Mouse (Mus musculus): ENCODE measurements around the gene Ncapd2. TPM values are rescaled to one million over a fixed set of nuclear protein-coding genes. Genes with fewer than 3 reads are reported as not detected.

The Ncapd2 gene
- 44.6 to 67.4 TPM (median 48.7 TPM) in 4 replicates for total RNA-seq (2023; ENCODE audit: inconsistent age)

GRCm38 (mm10) chr6:125191332-125192015 lies at the start of gene Ncapd2, which contains the start of gene Mrpl51:
TSS of gene Ncapd2 (minus strand) at chr6:125191701.
TSS of gene Mrpl51 (plus strand) at chr6:125191801.

DNA sequence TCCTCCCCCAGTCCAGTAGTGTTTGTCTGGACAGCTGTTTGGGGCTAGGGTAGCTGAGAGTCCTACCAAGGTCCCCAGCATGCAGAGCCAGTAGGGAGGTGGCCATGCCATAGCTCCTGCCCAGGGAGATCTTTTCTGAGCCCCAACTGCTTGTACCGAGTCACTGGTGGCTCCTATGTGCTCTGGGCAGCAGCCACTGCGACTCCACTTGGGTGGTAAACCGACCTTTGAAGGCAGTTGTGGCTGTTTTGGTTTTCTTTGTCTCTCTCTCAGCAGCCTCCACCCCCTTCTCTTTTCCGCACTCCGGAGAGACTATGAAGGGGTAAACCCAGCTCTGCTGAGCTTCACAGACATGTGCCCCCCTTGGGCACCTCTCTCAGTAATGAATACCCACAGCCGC lies 45.3 kb upstream of the Ncapd2 start, which contains the start of gene Cd27:
Gene Cd27 (minus strand): TSS at position 229 of the 400 bp plus-strand sequence.

GRCm38 (mm10) chr6:125231117-125232044 lies 39.9 kb upstream of the Ncapd2 start, which contains the start of gene Tapbpl:
TSS of gene Tapbpl (minus strand) at chr6:125231860.

GRCm38 (mm10) chr6:125215148-125215954 lies 23.9 kb upstream of the Ncapd2 start, which contains the start of gene Vamp1:
TSS of gene Vamp1 (plus strand) at chr6:125215551.

GRCm38 (mm10) chr6:125166051-125166751 lies 25.3 kb downstream of the Ncapd2 start, which contains the start of gene Gapdh:
TSS of gene Gapdh (minus strand) at chr6:125166467.

DNA sequence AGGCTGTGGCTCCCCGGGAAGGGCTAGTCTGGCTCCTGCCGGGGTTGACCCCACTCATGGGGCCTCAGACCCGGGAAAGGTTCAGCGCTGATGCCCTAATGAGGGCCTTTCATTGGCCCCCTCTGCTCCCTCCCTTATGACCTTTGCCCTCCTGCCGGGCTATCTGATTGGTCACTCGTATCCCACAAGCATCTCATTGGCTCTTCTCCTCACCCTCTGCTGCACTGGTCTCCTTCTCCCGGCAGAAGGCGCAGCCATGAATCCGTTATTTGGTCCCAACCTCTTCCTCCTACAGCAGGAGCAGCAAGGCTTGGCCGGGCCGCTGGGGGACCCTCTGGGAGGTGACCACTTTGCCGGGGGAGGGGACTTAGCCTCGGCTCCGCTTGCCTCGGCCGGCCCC lies 46.5 kb downstream of the Ncapd2 start, which contains the start of gene Iffo1:
Gene Iffo1 (plus strand): TSS at position 241 of the 400 bp plus-strand sequence.

DNA sequence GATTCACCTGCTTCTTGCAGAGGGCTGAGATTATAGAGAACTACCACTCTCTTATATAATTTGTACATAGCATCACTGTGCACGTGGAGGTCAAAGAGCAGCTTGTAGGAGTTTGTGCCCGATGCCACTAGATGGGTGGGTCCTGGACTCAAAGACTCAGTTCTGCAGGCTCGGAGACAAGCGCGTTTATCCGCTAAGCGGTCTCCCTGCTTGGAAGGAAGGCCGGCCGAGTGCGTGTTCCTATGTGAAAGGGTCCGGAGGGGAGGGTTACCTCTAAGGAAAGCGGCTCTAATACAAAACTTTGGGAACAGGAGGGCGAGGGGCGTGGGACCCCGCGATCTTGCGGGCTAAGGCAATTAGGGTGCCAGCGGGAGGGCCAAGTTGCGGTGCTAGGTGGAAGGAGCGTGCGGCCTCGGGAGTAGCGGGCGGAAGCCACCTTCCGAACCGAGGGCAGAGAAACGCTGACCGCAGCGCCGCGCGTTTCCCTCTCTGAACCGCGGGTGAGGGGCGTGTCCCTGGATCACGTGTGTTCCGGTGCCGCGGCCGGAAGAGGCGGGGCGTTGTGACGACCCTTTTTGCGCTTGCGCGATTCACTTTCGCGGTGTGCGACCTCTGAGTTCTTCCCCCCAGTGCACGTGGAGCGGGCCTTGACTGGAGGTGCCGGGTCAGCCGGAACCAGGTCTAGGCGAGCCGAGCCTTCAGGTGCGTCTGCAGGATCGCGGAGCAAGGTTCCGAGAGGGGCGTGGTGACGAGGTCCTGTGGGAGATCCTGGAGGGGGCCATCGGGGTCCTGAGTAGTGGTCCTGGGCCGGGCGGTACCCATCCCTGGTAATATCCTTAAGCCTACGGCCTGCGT lies 60.0 kb downstream of the Ncapd2 start, which contains the start of gene Nop2:
Gene Nop2 (plus strand): TSS at position 608 of the 855 bp plus-strand sequence.

Other genes with a start within 250 kb of the Ncapd2 start
- 51.9 to 60.4 TPM (median 54.0 TPM) in 4 replicates for gene Cops7a, start 226.2 kb downstream of the Ncapd2 start, total RNA-seq (2023; ENCODE audit: inconsistent age)
- 0.22 to 0.58 TPM (median 0.24 TPM) in 3 of 4 replicates, not detected in the other for gene Pianp, start 195.0 kb downstream of the Ncapd2 start, total RNA-seq (2023; ENCODE audit: inconsistent age)
- gene Zfp384, start 182.6 kb downstream of the Ncapd2 start, total RNA-seq (2023; ENCODE audit: inconsistent age), result 93.2 to 96.8 TPM (median 95.4 TPM) in 4 replicates
- 78.0 to 92.0 TPM (median 85.9 TPM) in 4 replicates for gene Ing4, start 151.9 kb downstream of the Ncapd2 start, total RNA-seq (2023; ENCODE audit: inconsistent age)
- 11.9 to 20.6 TPM (median 13.3 TPM) in 4 replicates for gene Acrbp, start 142.0 kb downstream of the Ncapd2 start, total RNA-seq (2023; ENCODE audit: inconsistent age)
- 11.6 to 15.7 TPM (median 14.9 TPM) in 4 replicates for gene Lpar5, start 123.8 kb downstream of the Ncapd2 start, total RNA-seq (2023; ENCODE audit: inconsistent age)
- gene Chd4, start 95.7 kb downstream of the Ncapd2 start, total RNA-seq (2023; ENCODE audit: inconsistent age), result 343 to 381 TPM (median 359 TPM) in 4 replicates
- 38.6 to 47.8 TPM (median 40.7 TPM) in 4 replicates for gene Nop2, start 59.8 kb downstream of the Ncapd2 start, total RNA-seq (2023; ENCODE audit: inconsistent age)
- 34.0 to 42.8 TPM (median 41.9 TPM) in 4 replicates for gene Iffo1, start 46.5 kb downstream of the Ncapd2 start, total RNA-seq (2023; ENCODE audit: inconsistent age)
- 423 to 488 TPM (median 460 TPM) in 4 replicates for gene Gapdh, start 25.2 kb downstream of the Ncapd2 start, total RNA-seq (2023; ENCODE audit: inconsistent age)
- gene Mrpl51, start 100 bp upstream of the Ncapd2 start, total RNA-seq (2023; ENCODE audit: inconsistent age), result 30.5 to 36.3 TPM (median 35.7 TPM) in 4 replicates
- gene Vamp1, start 23.9 kb upstream of the Ncapd2 start, total RNA-seq (2023; ENCODE audit: inconsistent age), result 55.4 to 67.5 TPM (median 62.8 TPM) in 4 replicates
- gene Tapbpl, start 40.2 kb upstream of the Ncapd2 start, total RNA-seq (2023; ENCODE audit: inconsistent age), result 26.8 to 27.9 TPM (median 27.3 TPM) in 4 replicates
- gene Cd27, start 45.3 kb upstream of the Ncapd2 start, total RNA-seq (2023; ENCODE audit: inconsistent age), result 0.51 to 3.1 TPM (median 1.2 TPM) in 4 replicates
- not detected in 4 replicates for gene Tuba3a, start 94.3 kb upstream of the Ncapd2 start, total RNA-seq (2023; ENCODE audit: inconsistent age)
- gene Ltbr, start 122.2 kb upstream of the Ncapd2 start, total RNA-seq (2023; ENCODE audit: inconsistent age), result 0.48 to 2.2 TPM (median 1.1 TPM) in 4 replicates
- gene Scnn1a, start 129.0 kb upstream of the Ncapd2 start, total RNA-seq (2023; ENCODE audit: inconsistent age), result 0.15 TPM in 1 of 4 replicates, not detected in the others
- gene Tnfrsf1a, start 157.7 kb upstream of the Ncapd2 start, total RNA-seq (2023; ENCODE audit: inconsistent age), result 1.2 to 2.4 TPM (median 1.5 TPM) in 4 replicates
- gene Plekhg6, start 189.1 kb upstream of the Ncapd2 start, total RNA-seq (2023; ENCODE audit: inconsistent age), result not detected in 4 replicates

Measured in B cell, adult (primary cell).